Mouse (Mus musculus) central nervous system, embryonic 14 days (tissue): ENCODE data around the gene Gmnn. TPM values are rescaled to one million over a fixed set of nuclear protein-coding genes. Genes with fewer than 3 reads are reported as not detected.

ENCODE experiments used
- polyA plus RNA-seq: library from polyadenylated mRNA; depleted of rRNA; stranded (reverse); fragments of >200 nt; gene quantifications from 2 replicates; pipeline ENCODE4 v1.2.3, GENCODE M21; 2012; rRNA removed

Gene Gmnn
- 25.7 and 30.2 TPM in 2 replicates for polyA plus RNA-seq

DNA sequence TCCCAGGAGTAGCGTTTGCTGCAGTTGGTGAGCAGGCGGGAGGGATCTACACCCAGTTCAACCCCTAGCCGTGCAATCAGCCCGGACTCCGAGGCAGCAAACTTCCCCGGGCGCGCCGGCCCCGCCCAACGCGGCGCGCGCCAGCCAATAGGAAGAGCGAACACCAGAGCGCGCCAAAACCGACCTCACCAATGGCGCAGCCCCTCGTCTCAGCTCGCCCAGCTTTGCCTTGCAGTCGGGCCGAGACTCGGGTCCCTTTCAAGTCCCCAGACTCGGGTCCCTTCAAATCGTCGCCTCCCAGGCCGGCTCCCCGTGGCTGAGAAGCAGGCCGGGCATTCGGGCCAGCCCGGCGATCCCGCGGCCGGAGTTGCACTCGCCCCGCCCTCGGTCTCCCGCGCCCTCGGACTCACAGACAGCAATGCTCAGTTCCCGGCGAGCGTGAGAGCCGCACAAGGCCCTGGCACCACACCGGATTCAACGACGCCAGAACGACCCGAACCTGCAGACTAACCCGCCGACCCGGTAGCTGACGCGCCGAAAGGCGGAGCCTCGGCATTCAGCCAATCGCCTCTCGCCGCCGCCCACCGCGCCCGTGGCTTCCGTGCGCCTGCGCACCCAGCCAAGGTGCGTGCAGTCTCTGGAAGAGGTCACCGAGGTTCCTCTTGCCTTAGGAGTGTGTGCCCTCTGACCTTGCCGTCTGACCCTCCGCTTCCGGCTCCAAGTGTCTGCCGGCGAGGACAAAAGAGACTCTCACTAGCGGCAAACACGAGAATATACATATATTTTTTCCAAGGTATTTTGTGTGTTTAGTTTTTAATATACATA is at the start of gene Gmnn:
Gene Gmnn, minus strand, starts transcription at position 521 of the 825 bp plus-strand sequence.

DNA sequence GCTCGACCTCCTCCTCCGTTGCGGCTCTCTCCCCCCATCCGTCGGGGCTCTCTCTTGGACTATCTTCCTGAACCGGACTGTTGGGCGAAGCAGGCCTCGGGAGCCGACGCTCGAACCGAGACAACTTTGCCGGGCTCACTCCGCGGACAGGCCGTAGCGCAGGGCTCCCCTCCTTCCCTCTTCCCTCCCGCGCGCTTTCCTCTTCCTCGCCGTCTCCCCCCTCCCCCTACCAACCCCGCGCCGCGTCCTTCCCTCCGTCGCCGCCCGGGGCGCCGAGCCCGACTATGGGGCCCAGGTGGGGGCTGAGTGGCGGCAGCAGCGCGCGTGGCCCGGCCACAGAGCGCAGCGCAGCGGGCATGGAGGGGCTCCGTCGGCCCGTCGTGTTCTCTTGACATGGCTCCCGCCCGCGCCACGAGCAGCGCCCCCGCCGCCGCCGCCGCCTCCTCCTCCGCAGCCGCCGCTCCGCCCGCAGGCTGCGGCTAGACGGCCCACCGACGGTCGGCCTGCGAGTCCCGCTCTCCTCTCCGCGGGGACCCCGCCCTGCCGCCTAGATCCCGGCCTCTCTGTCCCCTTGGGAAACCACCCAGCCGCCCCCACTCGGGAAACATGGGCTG is 39.7 kb upstream of the Gmnn start, which contains the start of gene BC005537:
Gene BC005537, plus strand, starts transcription at position 350 of the 614 bp plus-strand sequence.

DNA sequence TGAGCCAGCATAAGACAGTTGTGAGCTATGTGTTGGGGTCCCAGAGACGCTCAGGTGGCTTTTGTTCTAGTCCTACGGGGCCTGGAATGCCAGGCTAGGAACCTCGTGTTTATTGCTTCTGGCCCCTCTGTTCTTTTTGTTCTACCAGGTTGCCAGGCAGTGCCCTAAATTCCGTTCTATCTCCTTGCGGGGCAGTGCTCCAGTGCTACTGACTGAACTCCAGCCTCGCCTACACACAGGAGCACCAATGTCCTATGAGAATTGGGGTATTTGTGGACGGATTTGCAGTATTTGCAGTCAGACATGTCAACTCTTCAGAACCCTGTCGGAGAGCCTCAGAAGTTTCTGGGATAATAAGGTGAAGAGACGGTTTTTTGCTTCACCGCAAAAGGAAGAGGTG is 20.7 kb downstream of the Gmnn start, which contains the start of gene Armh2:
Gene Armh2, plus strand, starts transcription at position 205 of the 400 bp plus-strand sequence.

Other genes starting within 250 kb of the Gmnn start
- 21.5 and 23.7 TPM in 2 replicates for gene Ripor2, start 179.7 kb downstream of the Gmnn start, polyA plus RNA-seq
- 0.09 TPM in 1 of 2 replicates, not detected in the other for gene Armh2, start 20.7 kb downstream of the Gmnn start, polyA plus RNA-seq
- 118 and 133 TPM in 2 replicates for gene BC005537, start 39.7 kb upstream of the Gmnn start, polyA plus RNA-seq
- gene Acot13, start 69.6 kb upstream of the Gmnn start, polyA plus RNA-seq: 34.1 and 36.9 TPM in 2 replicates
- gene Tdp2, start 69.8 kb upstream of the Gmnn start, polyA plus RNA-seq: 58.5 and 66.2 TPM in 2 replicates
- 2.0 and 2.6 TPM in 2 replicates for gene D130043K22Rik, start 83.2 kb upstream of the Gmnn start, polyA plus RNA-seq
- 12.9 and 13.1 TPM in 2 replicates for gene Aldh5a1, start 175.7 kb upstream of the Gmnn start, polyA plus RNA-seq
- gene Gpld1, start 181.2 kb upstream of the Gmnn start, polyA plus RNA-seq: 1.9 and 2.1 TPM in 2 replicates